Mouse (Mus musculus): ENCODE data around the gene Mrgprb5. TPM values are rescaled to one million over a fixed set of nuclear protein-coding genes. Genes with fewer than 3 reads are reported as not detected.

Mrgprb5 gene
- polyA plus RNA-seq, 1 experiment from 2014 or later = not detected

Other genes with a start within 250 kb of the Mrgprb5 start
- gene Mrgpra4, start 186.9 kb downstream of the Mrgprb5 start, polyA plus RNA-seq (2015; fragmentation: Nextera tagmentation; extraction: Ambion mirVana) = not detected in 2 replicates
- not detected in 2 replicates for gene Mrgprx1, start 141.4 kb downstream of the Mrgprb5 start, polyA plus RNA-seq (2015; fragmentation: Nextera tagmentation; extraction: Ambion mirVana)
- not detected in 2 replicates for gene Mrgprb4, start 30.3 kb upstream of the Mrgprb5 start, polyA plus RNA-seq (2015; fragmentation: Nextera tagmentation; extraction: Ambion mirVana)
- not detected in 2 replicates for gene Mrgprb8, start 219.5 kb upstream of the Mrgprb5 start, polyA plus RNA-seq (2015; fragmentation: Nextera tagmentation; extraction: Ambion mirVana)

Measured in stomach, embryonic 16.5 days (tissue).